Mouse (Mus musculus) lung, postnatal 0 days (tissue): ENCODE results near the gene Golga7b.

Experiments used
- CTCF ChIP-seq: IDR thresholded peaks from 2 replicates; pipeline ENCODE4 v1.5.1; 2016; ENCODE audit warnings: antibody characterized with exemption, mild to moderate bottlenecking
- EP300 ChIP-seq: IDR thresholded peaks from 2 replicates; pipeline ENCODE4 v1.6.1; 2016; ENCODE audit warnings: antibody characterized with exemption, mild to moderate bottlenecking, control low read depth

DNA sequence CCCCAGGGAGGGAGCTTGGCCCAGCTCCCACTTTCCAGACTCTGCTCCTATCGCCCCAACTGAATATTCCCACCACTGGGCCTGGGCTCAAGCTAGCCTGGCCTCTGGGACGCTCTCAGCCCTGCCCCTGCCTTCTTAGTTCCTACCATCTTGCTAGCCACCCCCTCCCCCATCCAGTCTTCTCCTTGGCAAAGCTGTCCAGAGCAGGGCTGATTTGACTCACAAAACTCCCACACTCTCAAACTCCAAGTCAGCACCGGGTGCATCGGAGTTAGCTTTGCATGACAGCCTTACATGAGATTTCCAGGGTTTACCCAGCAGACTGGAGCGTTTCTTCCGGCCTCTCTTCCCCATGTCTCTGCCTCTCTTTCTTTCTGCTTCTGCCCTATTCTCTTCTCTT lies 45.8 kb downstream of the Golga7b start:
- TF ChIP-seq CTCF (no peak), EP300 (no peak)
